Mouse (Mus musculus) MEL (cell line): ENCODE data around the gene Rsph10b. TPM values are rescaled to one million over a fixed set of nuclear protein-coding genes. Genes with fewer than 3 reads are reported as not detected.

ENCODE experiments used
- DNase-seq: peaks from one replicate; pipeline ENCODE4 v3.0.0; 2011; ENCODE audit warnings: low read depth, low spot score
- H3K27ac ChIP-seq: 2 replicates; pipeline ENCODE4 v1.5.1; 2012; ENCODE audit warnings: low read depth, mild to moderate bottlenecking, control low read depth, low read length, moderate library complexity; ENCODE audit not compliant: control insufficient read depth
- H3K27me3 ChIP-seq, 2 experiments: fragments of 150-350 bp in 1 of 2; sonication (generic) in 1 of 2; 2 replicates each; pipeline ENCODE4 v1.6.1; 2012; ENCODE audit warnings: low read length in 2 of 2, mild to moderate bottlenecking in 2 of 2, improper control_type of control experiment in 1 of 2, moderate library complexity in 1 of 2; ENCODE audit not compliant: insufficient read depth in 2 of 2, control insufficient read depth in 1 of 2
- H3K36me3 ChIP-seq, 2 experiments: 2 replicates each; pipeline ENCODE4 v1.6.1; 2012 to 2014; ENCODE audit warnings: low read length in 2 of 2, improper control_type of control experiment in 1 of 2, inconsistent platforms in 1 of 2, mild to moderate bottlenecking in 1 of 2; ENCODE audit not compliant: insufficient read depth in 2 of 2, control insufficient read depth in 1 of 2
- H3K4me1 ChIP-seq, 2 experiments: fragments of 150-350 bp in 1 of 2; sonication (generic) in 1 of 2; 2 replicates each; pipeline ENCODE4 v1.6.1; 2012; ENCODE audit warnings: low read length in 2 of 2, improper control_type of control experiment in 1 of 2, mild to moderate bottlenecking in 1 of 2; ENCODE audit not compliant: insufficient read depth in 2 of 2, control insufficient read depth in 1 of 2
- H3K4me3 ChIP-seq, 2 experiments: fragments of 150-350 bp in 1 of 2; sonication (generic) in 1 of 2; 2 replicates each; pipeline ENCODE4 v1.5.1; 2012; ENCODE audit warnings: low read depth in 2 of 2, low read length in 2 of 2, mild to moderate bottlenecking in 2 of 2, moderate library complexity in 2 of 2, control low read depth in 1 of 2, improper control_type of control experiment in 1 of 2; ENCODE audit not compliant: control insufficient read depth in 1 of 2, insufficient read depth in 1 of 2
- H3K79me2 ChIP-seq: 2 replicates; pipeline ENCODE4 v1.6.1; 2012; ENCODE audit warnings: mild to moderate bottlenecking, low read length, moderate library complexity; ENCODE audit not compliant: control insufficient read depth, poor library complexity, insufficient read depth
- H3K9ac ChIP-seq: 2 replicates; pipeline ENCODE4 v1.6.1; 2012; ENCODE audit warnings: low read depth, mild to moderate bottlenecking, control low read depth, low read length, moderate library complexity; ENCODE audit not compliant: control insufficient read depth, poor library complexity, severe bottlenecking
- H3K9me3 ChIP-seq: fragments of 150-350 bp; sonication (generic); replicated peaks from 2 replicates; pipeline ENCODE4 v1.6.1; 2012; ENCODE audit warnings: mild to moderate bottlenecking, low read length, improper control_type of control experiment, moderate library complexity; ENCODE audit not compliant: insufficient read depth
- CHD1 ChIP-seq: IDR thresholded peaks from 2 replicates; pipeline ENCODE4 v1.6.1; 2012; ENCODE audit warnings: low read depth, mild to moderate bottlenecking, inconsistent platforms, low read length, improper control_type of control experiment
- CHD2 ChIP-seq: IDR thresholded peaks from 2 replicates; pipeline ENCODE4 v1.6.1; 2011; ENCODE audit warnings: low read length, improper control_type of control experiment
- CTCF ChIP-seq, 3 experiments: IDR thresholded peaks in 2 of 3; conservative IDR thresholded peaks in 1 of 3; 2 replicates each; pipeline ENCODE4 v1.5.1; 2011 to 2012; ENCODE audit warnings: low read length in 3 of 3, low read depth in 2 of 3, mild to moderate bottlenecking in 2 of 3, improper control_type of control experiment in 1 of 3, inconsistent platforms in 1 of 3, mixed read lengths in 1 of 3, moderate library complexity in 1 of 3; ENCODE audit not compliant: control insufficient read depth in 1 of 3, insufficient read depth in 1 of 3, poor library complexity in 1 of 3, severe bottlenecking in 1 of 3
- GABPA ChIP-seq: IDR thresholded peaks from 2 replicates; pipeline ENCODE4 v1.6.1; 2012; ENCODE audit warnings: low read depth, mild to moderate bottlenecking, inconsistent platforms, low read length, improper control_type of control experiment, moderate library complexity
- GATA1 ChIP-seq: IDR thresholded peaks from 2 replicates; pipeline ENCODE4 v1.6.1; 2011; ENCODE audit warnings: low read depth, low read length, improper control_type of control experiment
- KAT2A ChIP-seq: conservative IDR thresholded peaks from 2 replicates; pipeline ENCODE4 v1.6.1; 2012; ENCODE audit warnings: low read depth, low read length, improper control_type of control experiment, inconsistent platforms
- MAFK ChIP-seq: IDR thresholded peaks from 2 replicates; pipeline ENCODE4 v1.6.1; 2011; ENCODE audit warnings: low read depth, mild to moderate bottlenecking, low read length, improper control_type of control experiment, borderline replicate concordance
- MAX ChIP-seq: IDR thresholded peaks from 2 replicates; pipeline ENCODE4 v1.6.1; 2011; ENCODE audit warnings: low read length, improper control_type of control experiment
- MAZ ChIP-seq: IDR thresholded peaks from 2 replicates; pipeline ENCODE4 v1.6.1; 2012; ENCODE audit warnings: low read depth, mild to moderate bottlenecking, inconsistent platforms, low read length, improper control_type of control experiment
- MXI1 ChIP-seq: IDR thresholded peaks from 2 replicates; pipeline ENCODE4 v1.6.1; 2011; ENCODE audit warnings: mild to moderate bottlenecking, low read depth, low read length, improper control_type of control experiment
- MYC ChIP-seq: IDR thresholded peaks from 2 replicates; pipeline ENCODE4 v1.6.1; 2011; ENCODE audit warnings: low read depth, mild to moderate bottlenecking, low read length, improper control_type of control experiment, moderate library complexity
- NRF1 ChIP-seq: IDR thresholded peaks from 2 replicates; pipeline ENCODE4 v1.6.1; 2014; ENCODE audit warnings: low read depth, mild to moderate bottlenecking, inconsistent platforms, low read length, improper control_type of control experiment, moderate library complexity; ENCODE audit not compliant: poor library complexity, insufficient read depth, severe bottlenecking
- POLR2AphosphoS2 ChIP-seq: IDR thresholded peaks from 2 replicates; pipeline ENCODE4 v1.6.1; 2011; ENCODE audit warnings: low read length, improper control_type of control experiment
- SIN3A ChIP-seq: IDR thresholded peaks from 2 replicates; pipeline ENCODE4 v1.6.1; 2012; ENCODE audit warnings: low read length, improper control_type of control experiment, inconsistent platforms
- TBP ChIP-seq: IDR thresholded peaks from 2 replicates; pipeline ENCODE4 v1.8.0; 2011; ENCODE audit warnings: low read depth, low read length, improper control_type of control experiment
- TCF12 ChIP-seq: IDR thresholded peaks from 2 replicates; pipeline ENCODE4 v1.6.1; 2014; ENCODE audit warnings: low read depth, mild to moderate bottlenecking, inconsistent platforms, low read length, improper control_type of control experiment, moderate library complexity
- USF2 ChIP-seq, 2 experiments: IDR thresholded peaks; 2 replicates each; pipeline ENCODE4 v1.6.1; 2011 to 2012; ENCODE audit warnings: improper control_type of control experiment in 2 of 2, low read length in 2 of 2, borderline replicate concordance in 1 of 2, inconsistent platforms in 1 of 2, low read depth in 1 of 2, mild to moderate bottlenecking in 1 of 2; ENCODE audit not compliant: insufficient read depth in 1 of 2
- ZNF384 ChIP-seq: IDR thresholded peaks from 2 replicates; pipeline ENCODE4 v1.6.1; 2012; ENCODE audit warnings: low read depth, mild to moderate bottlenecking, inconsistent platforms, low read length, improper control_type of control experiment
- polyA plus RNA-seq, 2 experiments: library from polyadenylated mRNA; stranded (reverse) in 1 of 2; unstranded in 1 of 2; fragments of >175 nt in 1 of 2; fragments of >200 nt in 1 of 2; gene quantifications; 2 replicates each; pipeline versions ENCODE4 v1.2.1 to v1.2.4; 2012; ENCODE audit warnings: low replicate concordance in 2 of 2, low read depth in 1 of 2; ENCODE audit not compliant: insufficient read length in 2 of 2, insufficient read depth in 1 of 2, missing spikeins in 1 of 2
- total RNA-seq: library from RNA; depleted of rRNA; stranded (reverse); fragments of 300-350 nt; gene quantifications from 2 replicates; pipeline ENCODE4 v1.2.3, GENCODE M21; 2012

The Rsph10b gene
- total and polyA plus RNA-seq, 3 experiments: 0.04 to 0.17 TPM; not detected in 1

- no peak for TF ChIP-seq MYC
- no peak for TF ChIP-seq KAT2A
- TF ChIP-seq TBP: no peak
- TF ChIP-seq MAFK: no peak
- no peak for TF ChIP-seq ZNF384
- no peak for TF ChIP-seq MAZ
- TF ChIP-seq NRF1: no peak
- TF ChIP-seq USF2 (IDR thresholded peaks at IDR 0.05; ENCODE audit: borderline replicate concordance in 1 of 2, insufficient read depth in 1 of 2, low read depth in 1 of 2, low read length in 2 of 2): no peak
- TF ChIP-seq GATA1: 0 out of 2 replicates have a peak, but pooled peaks have one; percentile 16
- no peak for TF ChIP-seq GABPA
- no peak for TF ChIP-seq CHD1
- no peak for TF ChIP-seq MXI1
- no peak for TF ChIP-seq CHD2
- no peak for TF ChIP-seq TCF12
- TF ChIP-seq SIN3A: 0 out of 2 replicates have a peak, but pooled peaks have one; percentile 33
- TF ChIP-seq CTCF (IDR thresholded peaks at IDR 0.05 in 2 of 3, conservative IDR thresholded peaks at IDR 0.05 in 1 of 3; ENCODE audit: control insufficient read depth in 1 of 3, insufficient read depth in 1 of 3, low read depth in 2 of 3, low read length in 3 of 3, poor library complexity in 1 of 3, severe bottlenecking in 1 of 3): no peak
- Histone ChIP-seq H3K79me2 (no peaks in the 10 kb centered on the region), H3K9me3 (no peaks in the 10 kb centered on the region), H3K36me3 (peaks cover 0 to 12% of the 10 kb centered on the region in 2 experiments; a peak in 2 of 4 replicates), H3K4me3 (no peak overlapping the region), H3K9ac (no peak overlapping the region), H3K27me3 (no peaks in the 10 kb centered on the region), H3K4me1 (peaks cover 9 to 40% of the 10 kb centered on the region in 2 experiments), H3K27ac (no peak overlapping the region)
- DNase-seq: peak; percentile 19
These were observed 43.4 kb downstream of the Rsph10b start for GRCm38 (mm10) chr5:143976232-143976631.

- Histone ChIP-seq H3K27me3 (no peaks in the 10 kb centered on the region), H3K79me2 (no peaks in the 10 kb centered on the region), H3K36me3 (peaks cover 0 to 12% of the 10 kb centered on the region in 2 experiments; a peak in 2 of 4 replicates), H3K9ac (no peak overlapping the region), H3K27ac (no peak overlapping the region), H3K9me3 (no peaks in the 10 kb centered on the region), H3K4me1 (peaks cover 9 to 40% of the 10 kb centered on the region in 2 experiments), H3K4me3 (no peak overlapping the region)
- TF ChIP-seq POLR2AphosphoS2: no peak
- TF ChIP-seq MAX: 0 out of 2 replicates have a peak, but pooled peaks have one; percentile 38
- DNase-seq: peak; percentile 45
These were observed 44.0 kb downstream of the Rsph10b start for GRCm38 (mm10) chr5:143976726-143977431.
